Mouse (Mus musculus) liver, postnatal 0 days (tissue): Measurements from ENCODE around the gene 4931428L18Rik. TPM values are rescaled to one million over a fixed set of nuclear protein-coding genes. Genes with fewer than 3 reads are reported as not detected.

Source experiments
- ATAC-seq: fragments of 200-750 bp; cut with Nextera tagmentation; 2 replicates; pipeline ENCODE4 v1.8.0; 2017; ENCODE audit warnings: mild to moderate bottlenecking, moderate library complexity
- DNase-seq: peaks from one replicate; pipeline ENCODE4 v3.0.0-alpha.2; 2016
- H3K27ac ChIP-seq: fragments of 300-500 bp; sonication (generic); 2 replicates; pipeline ENCODE4 v1.5.1; 2014; ENCODE audit warnings: antibody characterized with exemption, moderate library complexity, mild to moderate bottlenecking, low read depth
- H3K27me3 ChIP-seq: fragments of 300-500 bp; sonication (generic); 2 replicates; pipeline ENCODE4 v1.6.1; 2014; ENCODE audit warnings: low read length, control low read depth, mixed read lengths; ENCODE audit not compliant: insufficient read depth
- H3K36me3 ChIP-seq: fragments of 300-500 bp; sonication (generic); replicated peaks from 2 replicates; pipeline ENCODE4 v1.6.1; 2014; ENCODE audit warnings: mild to moderate bottlenecking, control low read depth, low read length, moderate library complexity, mixed read lengths; ENCODE audit not compliant: insufficient read depth
- H3K4me1 ChIP-seq: fragments of 300-500 bp; sonication (generic); 2 replicates; pipeline ENCODE4 v1.6.1; 2014; ENCODE audit warnings: antibody characterized with exemption, mild to moderate bottlenecking, control low read depth; ENCODE audit not compliant: insufficient read depth
- H3K4me2 ChIP-seq: fragments of 300-500 bp; sonication (generic); 2 replicates; pipeline ENCODE4 v1.6.1; 2014; ENCODE audit warnings: low read depth, mild to moderate bottlenecking, low read length, moderate library complexity, mixed read lengths
- H3K4me3 ChIP-seq: fragments of 300-500 bp; sonication (generic); 2 replicates; pipeline ENCODE4 v1.5.1; 2014; ENCODE audit warnings: low read depth, low read length
- H3K9ac ChIP-seq: fragments of 300-500 bp; sonication (generic); replicated peaks from 2 replicates; pipeline ENCODE4 v1.6.1; 2014; ENCODE audit warnings: mild to moderate bottlenecking, moderate library complexity
- H3K9me3 ChIP-seq: fragments of 300-500 bp; sonication (generic); 2 replicates; pipeline ENCODE4 v1.6.1; 2016; ENCODE audit warnings: mild to moderate bottlenecking, control low read depth, low read length, mixed read lengths
- CTCF ChIP-seq: sonication (generic); IDR thresholded peaks from 2 replicates; pipeline ENCODE4 v1.5.1; 2016; ENCODE audit warnings: antibody characterized with exemption, low read depth
- EP300 ChIP-seq: IDR thresholded peaks from 2 replicates; pipeline ENCODE4 v1.6.1; 2016; ENCODE audit warnings: antibody characterized with exemption, low read depth, mild to moderate bottlenecking
- WGBS: fragments of 180-500 bp; shearing (Covaris S2); extraction: QIAGEN DNeasy Blood & Tissue Kit; methylation state at CpG from one replicate; pipeline ENCODE4 v1.1.7; 2014; ENCODE audit not compliant: insufficient replicate concordance; 5-methylcytosine and 5-hydroxymethylcytosine counted together
- polyA plus RNA-seq: library from polyadenylated mRNA; unstranded; fragments of >200 nt; fragmentation: Nextera tagmentation; extraction: Ambion mirVana; gene quantifications from 2 replicates; pipeline ENCODE4 v1.2.1, GENCODE M21; 2015

Gene 4931428L18Rik
- polyA plus RNA-seq, 1 experiment from 2014 or later: 0.32 TPM

DNA sequence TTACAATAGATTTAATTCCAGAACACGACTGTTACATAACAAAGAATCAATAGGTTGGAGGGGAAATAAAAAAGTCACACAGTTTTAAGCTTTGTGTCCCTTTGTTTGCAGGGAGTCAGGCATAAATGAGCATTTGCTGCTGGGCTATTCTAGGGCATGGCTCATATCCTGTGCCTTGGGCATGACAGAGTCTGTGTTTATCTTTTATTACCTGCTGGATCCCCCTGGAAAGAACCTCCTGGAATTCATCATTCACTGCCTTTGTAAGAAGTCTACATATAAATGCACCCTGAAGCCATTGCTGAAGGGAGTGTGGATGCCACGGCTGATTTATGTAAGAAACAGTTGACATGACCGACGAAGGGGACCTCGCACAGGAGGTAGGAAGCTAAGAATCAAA is 46.4 kb downstream of the 4931428L18Rik start, which contains the start of gene Lgsn:
TSS of gene Lgsn (plus strand) at position 301 of the 400 bp plus-strand sequence.
- Histone ChIP-seq H3K4me1 (no peaks in the 10 kb centered on the region), H3K9me3 (no peaks in the 10 kb centered on the region), H3K36me3 (no peaks in the 10 kb centered on the region), H3K4me3 (no peak within 1 kb of the TSS), H3K27ac (no peak within 1 kb of the TSS), H3K27me3 (no peaks in the 10 kb centered on the region), H3K9ac (no peak within 1 kb of the TSS), H3K4me2 (no peak within 1 kb of the TSS)
- no peak for ATAC-seq
- WGBS: 64% methylated on average over 5 of the region's 5 CpGs
- no peak for TF ChIP-seq EP300
- TF ChIP-seq CTCF: no peak
- no peak for DNase-seq

DNA sequence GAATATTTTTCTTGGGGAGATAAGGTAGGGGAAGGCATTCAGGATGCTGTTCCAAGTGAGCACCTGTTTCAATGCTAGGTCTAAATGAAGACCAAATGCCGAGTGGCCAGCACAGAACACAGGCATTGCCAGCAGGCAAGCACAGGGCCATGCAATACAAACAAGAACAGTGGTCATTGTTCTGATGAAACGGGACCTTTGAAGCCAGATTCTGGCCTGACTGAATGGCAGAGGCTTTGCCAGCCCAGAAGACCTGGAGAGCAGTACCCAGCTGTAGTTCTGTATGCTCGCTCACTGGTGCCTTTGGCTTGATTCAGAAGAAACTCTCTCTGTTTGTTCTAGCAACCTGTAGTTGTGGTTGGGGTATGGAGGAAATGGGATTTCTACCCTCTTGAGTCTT is 47.1 kb downstream of the 4931428L18Rik start:
- H3K36me3 ChIP-seq: no peaks in the 10 kb centered on the region
- 62% methylated on average over 3 of the region's 3 CpGs for WGBS
- no peaks in the 10 kb centered on the region for H3K27me3 ChIP-seq
- H3K4me3 ChIP-seq: no peak overlapping the region
- TF ChIP-seq EP300: no peak
- no peak for TF ChIP-seq CTCF
- DNase-seq: no peak
- no peak overlapping the region for H3K9ac ChIP-seq
- no peak for ATAC-seq
- no peak overlapping the region for H3K27ac ChIP-seq
- no peaks in the 10 kb centered on the region for H3K9me3 ChIP-seq
- no peaks in the 10 kb centered on the region for H3K4me1 ChIP-seq
- no peak overlapping the region for H3K4me2 ChIP-seq

DNA sequence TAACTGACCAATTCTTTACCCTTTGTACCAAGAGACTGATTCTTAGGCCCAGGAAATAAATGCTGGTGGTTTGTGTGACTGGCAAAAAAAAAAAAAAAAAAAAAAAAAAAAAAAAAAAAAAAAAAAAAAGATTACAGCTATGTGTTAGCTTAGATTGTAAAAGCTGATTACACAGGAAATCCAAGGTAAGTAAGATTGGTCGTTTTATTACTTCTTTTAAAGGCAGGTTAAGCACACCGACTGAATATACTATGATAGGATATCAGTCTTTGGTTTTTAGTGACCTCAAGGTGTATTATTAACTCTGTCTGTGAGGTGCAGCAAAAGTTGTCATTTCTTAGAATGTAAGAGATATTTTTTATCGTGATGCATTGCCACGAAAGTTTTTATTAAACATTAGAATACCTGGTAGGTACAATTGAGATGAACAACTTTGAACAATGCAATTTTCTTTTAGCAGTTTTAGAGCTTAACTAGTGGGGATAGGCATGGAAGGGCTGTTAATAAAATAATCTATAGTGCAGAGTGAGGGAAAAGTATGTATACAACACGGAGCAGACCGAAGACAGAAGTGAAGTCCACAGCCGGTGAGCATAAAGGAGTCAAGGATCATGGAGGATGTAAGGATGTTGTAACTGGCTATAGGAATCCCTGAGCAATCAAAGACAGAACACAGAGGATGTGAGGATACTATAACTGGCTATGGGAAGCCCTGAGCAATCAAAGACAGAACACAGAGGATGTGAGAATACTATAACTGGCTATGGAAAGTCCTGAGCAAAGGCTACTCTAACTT is 57.0 kb downstream of the 4931428L18Rik start:
- H3K9ac ChIP-seq: no peak overlapping the region
- no peaks in the 10 kb centered on the region for H3K36me3 ChIP-seq
- H3K27me3 ChIP-seq: no peaks in the 10 kb centered on the region
- H3K4me1 ChIP-seq: no peaks in the 10 kb centered on the region
- no peak overlapping the region for H3K4me2 ChIP-seq
- H3K4me3 ChIP-seq: no peak overlapping the region
- 77% methylated on average over 7 of the region's 7 CpGs for WGBS
- no peak for DNase-seq
- ATAC-seq: no peak
- H3K27ac ChIP-seq: no peak overlapping the region
- H3K9me3 ChIP-seq: no peaks in the 10 kb centered on the region
- TF ChIP-seq EP300 (no peak), CTCF (no peak)

DNA sequence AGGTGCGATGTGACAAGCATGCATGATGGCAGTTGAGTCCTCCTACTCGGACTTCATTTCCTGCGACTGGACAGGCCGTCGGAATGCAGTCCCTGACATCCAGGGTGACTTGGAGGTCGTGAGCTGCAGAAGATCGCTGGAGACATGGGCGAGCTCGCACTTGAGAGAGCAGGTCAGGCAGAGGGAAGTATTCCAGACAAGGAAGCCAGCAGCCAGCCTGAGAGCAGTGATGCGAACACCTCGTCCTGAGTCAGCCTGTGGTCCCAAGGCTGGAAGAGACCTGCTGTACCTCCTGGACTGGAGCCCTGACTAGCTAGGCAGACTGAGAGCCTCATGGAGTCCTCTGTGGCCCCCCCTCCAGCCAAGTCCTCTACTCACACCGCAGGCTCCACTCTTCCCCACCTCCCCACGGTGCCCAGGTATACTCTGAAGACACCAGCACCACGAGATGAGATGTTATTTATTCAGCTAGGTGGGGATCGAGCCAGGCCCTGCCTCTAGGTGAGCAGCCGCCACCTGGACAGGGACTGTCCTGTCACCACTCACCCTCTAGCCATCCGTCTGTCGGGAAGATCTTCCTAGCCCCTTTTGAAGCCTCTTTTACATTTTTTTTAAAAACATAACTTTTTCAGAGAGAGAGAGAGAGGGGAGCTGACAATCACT is 57.8 kb downstream of the 4931428L18Rik start:
- Histone ChIP-seq H3K4me2 (no peak overlapping the region), H3K4me1 (no peaks in the 10 kb centered on the region), H3K36me3 (no peaks in the 10 kb centered on the region), H3K27ac (no peak overlapping the region), H3K27me3 (no peaks in the 10 kb centered on the region), H3K9ac (no peak overlapping the region), H3K9me3 (no peaks in the 10 kb centered on the region), H3K4me3 (no peak overlapping the region)
- TF ChIP-seq CTCF (no peak), EP300 (no peak)
- WGBS: 74% methylated on average over 18 of the region's 18 CpGs
- DNase-seq: no peak
- ATAC-seq: no peak

DNA sequence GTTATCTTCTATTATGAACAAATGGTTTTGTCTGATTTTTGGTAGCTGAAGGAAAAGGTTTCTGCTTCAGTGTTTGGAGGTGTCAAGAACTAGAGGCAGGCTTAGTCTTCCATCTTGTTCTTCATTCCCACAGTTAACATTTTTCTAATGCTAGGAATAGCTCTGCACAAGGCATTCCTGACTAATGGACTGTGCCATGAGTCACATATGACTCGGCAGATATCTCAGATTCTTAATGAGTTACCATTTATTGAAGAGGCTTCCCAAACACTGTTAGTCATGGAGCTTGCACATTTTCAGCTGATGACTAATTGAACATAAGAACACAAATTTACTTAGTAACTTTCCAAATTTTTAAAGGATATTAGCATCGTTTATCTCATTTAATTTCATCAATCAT is 65.6 kb downstream of the 4931428L18Rik start:
- 60% methylated on average over 2 of the region's 2 CpGs for WGBS
- Histone ChIP-seq H3K4me2 (no peak overlapping the region), H3K27ac (no peak overlapping the region), H3K4me1 (no peaks in the 10 kb centered on the region), H3K9me3 (no peaks in the 10 kb centered on the region), H3K9ac (no peak overlapping the region), H3K36me3 (no peaks in the 10 kb centered on the region), H3K27me3 (no peaks in the 10 kb centered on the region), H3K4me3 (no peak overlapping the region)
- TF ChIP-seq CTCF (no peak), EP300 (no peak)
- ATAC-seq (no peak), DNase-seq (no peak)

DNA sequence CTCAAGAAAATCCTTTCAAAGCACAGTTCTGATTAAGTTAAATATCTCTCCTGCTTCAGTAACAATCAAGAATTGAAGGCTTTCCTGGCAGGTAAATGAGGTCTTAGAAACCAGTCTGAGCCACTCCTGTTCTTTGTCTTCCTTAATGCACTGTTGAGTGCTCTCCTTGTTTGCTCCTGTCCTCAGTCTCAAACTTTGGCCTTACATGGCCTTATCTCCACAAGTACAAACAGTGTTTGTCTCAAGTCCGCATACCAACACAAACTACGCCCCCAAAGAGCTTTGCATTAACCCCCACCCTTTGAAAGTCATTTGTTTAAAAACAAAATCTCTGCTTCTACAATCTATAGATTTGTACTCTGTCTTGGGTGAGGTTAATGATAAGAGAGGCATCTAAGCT is 66.3 kb downstream of the 4931428L18Rik start:
- Histone ChIP-seq H3K36me3 (no peaks in the 10 kb centered on the region), H3K27ac (no peak overlapping the region), H3K27me3 (no peaks in the 10 kb centered on the region), H3K4me3 (no peak overlapping the region), H3K4me1 (no peaks in the 10 kb centered on the region), H3K4me2 (no peak overlapping the region), H3K9me3 (no peaks in the 10 kb centered on the region), H3K9ac (no peak overlapping the region)
- no peak for DNase-seq
- ATAC-seq: no peak
- WGBS: 54% methylated on average over 2 of the region's 2 CpGs
- TF ChIP-seq EP300 (no peak), CTCF (no peak)
